Mouse (Mus musculus): ENCODE measurements around the gene Fam160a1. TPM values are rescaled to one million over a fixed set of nuclear protein-coding genes. Genes with fewer than 3 reads are reported as not detected.

Fam160a1 gene
- polyA plus RNA-seq, 1 experiment from 2014 or later: 6.1 TPM

DNA sequence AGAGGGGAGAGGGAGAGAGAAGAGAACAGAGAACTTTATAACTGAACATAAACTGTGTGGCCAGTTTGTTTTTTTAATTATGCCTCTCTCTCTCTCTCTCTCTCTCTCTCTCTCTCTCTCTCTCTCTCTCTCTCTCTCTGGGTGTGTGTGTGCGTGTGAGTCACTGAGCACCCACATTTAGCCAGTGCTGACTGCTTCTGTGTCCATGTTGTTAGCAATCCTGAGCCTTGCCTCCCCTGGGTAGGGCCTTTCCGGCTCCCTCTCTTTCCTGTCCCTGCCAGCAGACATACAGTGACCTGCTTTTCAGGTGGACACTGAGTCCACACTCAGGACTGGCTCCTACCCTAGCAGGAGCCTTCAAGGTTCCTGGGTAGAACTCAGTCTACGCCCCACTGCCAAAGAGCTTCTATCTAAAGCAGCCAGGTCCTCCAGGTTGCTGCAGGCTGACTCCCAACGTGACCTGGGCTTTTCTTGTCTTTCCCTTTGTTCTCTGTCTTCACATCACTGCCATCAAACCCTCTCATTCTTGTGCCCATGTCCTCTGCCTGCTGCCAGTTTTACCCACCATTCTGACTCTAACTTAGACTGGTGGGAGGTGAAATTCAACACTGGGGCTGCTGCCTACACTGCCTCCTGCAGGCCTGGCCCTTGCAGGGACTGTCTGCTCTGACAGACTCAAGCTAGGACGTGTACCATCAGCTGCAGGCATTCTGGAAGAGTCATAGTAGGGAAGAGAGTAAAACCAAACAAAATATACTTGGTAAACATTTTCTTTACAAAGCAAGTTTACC is 83.0 kb downstream of the Fam160a1 start:
- Histone ChIP-seq H3K4me1 (ENCODE audit: insufficient read depth, low read length) (peaks cover 3% of the 10 kb centered on the region; the same call in 1 of the 2 replicates), H3K9ac (replicated peaks; ENCODE audit: low read length) (no peak overlapping the region), H3K4me3 (ENCODE audit: low read length) (no peak overlapping the region), H3K9me3 (ENCODE audit: low read length) (no peaks in the 10 kb centered on the region), H3K27me3 (ENCODE audit: insufficient read depth, low read length) (no peaks in the 10 kb centered on the region), H3K4me2 (replicated peaks; ENCODE audit: low read depth, low read length) (no peak overlapping the region), H3K27ac (ENCODE audit: low read length) (no peak overlapping the region), H3K36me3 (ENCODE audit: insufficient read depth, low read length) (no peaks in the 10 kb centered on the region)
- WGBS: 78% methylated on average over 5 of the region's 5 CpGs
- ATAC-seq (ENCODE audit: low FRiP score, low TSS enrichment): no peak

DNA sequence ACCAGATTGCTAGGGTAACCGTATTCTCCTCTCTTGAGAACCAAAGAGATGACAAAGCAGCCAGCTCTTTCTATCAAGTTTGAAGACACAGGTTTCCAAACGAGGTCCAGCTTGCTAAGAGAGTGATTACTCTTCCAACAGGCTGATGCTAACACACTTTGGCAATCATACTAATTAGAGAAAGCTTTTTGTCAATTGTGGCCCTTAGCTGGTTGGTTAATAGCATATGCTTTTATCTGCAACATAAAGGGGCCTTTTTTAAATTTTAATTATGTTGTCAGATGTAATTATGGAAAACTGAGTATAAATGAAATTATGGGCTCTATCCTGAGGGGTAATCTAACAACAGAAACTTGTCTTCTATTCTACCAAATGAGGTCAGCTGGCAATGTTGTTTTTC is 89.9 kb downstream of the Fam160a1 start:
- Histone ChIP-seq H3K27ac (ENCODE audit: low read length) (no peak overlapping the region), H3K27me3 (ENCODE audit: insufficient read depth, low read length) (no peaks in the 10 kb centered on the region), H3K9ac (replicated peaks; ENCODE audit: low read length) (no peak overlapping the region), H3K4me2 (replicated peaks; ENCODE audit: low read depth, low read length) (no peak overlapping the region), H3K4me1 (ENCODE audit: insufficient read depth, low read length) (no peaks in the 10 kb centered on the region), H3K4me3 (ENCODE audit: low read length) (no peak overlapping the region), H3K36me3 (ENCODE audit: insufficient read depth, low read length) (no peaks in the 10 kb centered on the region), H3K9me3 (ENCODE audit: low read length) (no peaks in the 10 kb centered on the region)
- WGBS: 38% methylated on average over 2 of the region's 2 CpGs
- ATAC-seq (ENCODE audit: low FRiP score, low TSS enrichment): no peak

DNA sequence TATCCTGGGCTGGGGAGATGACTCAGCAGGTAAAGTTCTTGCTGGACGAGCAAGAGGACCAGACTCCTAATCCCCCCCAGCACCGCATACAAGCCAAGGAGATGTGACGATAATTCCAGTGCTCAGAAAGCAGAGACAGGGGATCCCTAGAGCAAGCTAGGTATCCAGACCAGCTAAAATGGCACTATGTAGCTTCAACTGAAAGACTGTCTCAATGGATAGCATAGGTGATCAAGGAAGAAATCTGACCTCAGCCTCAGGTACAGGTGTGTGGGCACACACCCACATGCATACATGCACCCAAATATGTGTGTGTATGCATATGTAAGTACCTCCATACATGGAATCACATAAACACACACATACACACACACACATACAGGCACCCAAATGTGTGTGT is 91.1 kb downstream of the Fam160a1 start:
- 85% methylated on average over 3 of the region's 3 CpGs for WGBS
- no peak overlapping the region for H3K27ac ChIP-seq (ENCODE audit: low read length)
- no peak for ATAC-seq (ENCODE audit: low FRiP score, low TSS enrichment)
- no peak overlapping the region for H3K9ac ChIP-seq (replicated peaks; ENCODE audit: low read length)
- H3K4me2 ChIP-seq (replicated peaks; ENCODE audit: low read depth, low read length): no peak overlapping the region
- H3K9me3 ChIP-seq (ENCODE audit: low read length): no peaks in the 10 kb centered on the region
- no peaks in the 10 kb centered on the region for H3K4me1 ChIP-seq (ENCODE audit: insufficient read depth, low read length)
- no peaks in the 10 kb centered on the region for H3K27me3 ChIP-seq (ENCODE audit: insufficient read depth, low read length)
- H3K4me3 ChIP-seq (ENCODE audit: low read length): no peak overlapping the region
- H3K36me3 ChIP-seq (ENCODE audit: insufficient read depth, low read length): no peaks in the 10 kb centered on the region

DNA sequence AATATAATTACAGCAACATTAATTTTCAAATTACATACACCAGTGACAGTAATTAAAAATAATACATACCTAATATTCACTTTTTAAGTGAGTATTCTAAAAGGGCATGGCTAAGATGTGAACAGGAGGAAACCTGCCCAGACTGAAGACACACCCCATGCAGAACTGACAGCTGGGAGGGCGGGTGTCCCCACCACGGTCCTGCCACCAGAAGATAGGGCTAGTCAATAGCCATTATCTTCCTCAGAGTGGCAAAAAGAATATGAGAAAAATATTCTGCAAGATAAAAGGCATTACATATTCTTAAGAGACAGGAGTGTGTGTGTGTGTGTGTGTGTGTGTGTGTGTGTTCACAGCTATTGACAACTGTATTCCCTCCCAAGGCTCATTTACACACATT is 92.0 kb downstream of the Fam160a1 start:
- no peak overlapping the region for H3K4me3 ChIP-seq (ENCODE audit: low read length)
- H3K4me2 ChIP-seq (replicated peaks; ENCODE audit: low read depth, low read length): no peak overlapping the region
- H3K27me3 ChIP-seq (ENCODE audit: insufficient read depth, low read length): no peaks in the 10 kb centered on the region
- no peaks in the 10 kb centered on the region for H3K36me3 ChIP-seq (ENCODE audit: insufficient read depth, low read length)
- H3K27ac ChIP-seq (ENCODE audit: low read length): no peak overlapping the region
- no peaks in the 10 kb centered on the region for H3K4me1 ChIP-seq (ENCODE audit: insufficient read depth, low read length)
- 64% methylated on average over 2 of the region's 2 CpGs for WGBS
- no peak for ATAC-seq (ENCODE audit: low FRiP score, low TSS enrichment)
- H3K9me3 ChIP-seq (ENCODE audit: low read length): no peaks in the 10 kb centered on the region
- no peak overlapping the region for H3K9ac ChIP-seq (replicated peaks; ENCODE audit: low read length)

DNA sequence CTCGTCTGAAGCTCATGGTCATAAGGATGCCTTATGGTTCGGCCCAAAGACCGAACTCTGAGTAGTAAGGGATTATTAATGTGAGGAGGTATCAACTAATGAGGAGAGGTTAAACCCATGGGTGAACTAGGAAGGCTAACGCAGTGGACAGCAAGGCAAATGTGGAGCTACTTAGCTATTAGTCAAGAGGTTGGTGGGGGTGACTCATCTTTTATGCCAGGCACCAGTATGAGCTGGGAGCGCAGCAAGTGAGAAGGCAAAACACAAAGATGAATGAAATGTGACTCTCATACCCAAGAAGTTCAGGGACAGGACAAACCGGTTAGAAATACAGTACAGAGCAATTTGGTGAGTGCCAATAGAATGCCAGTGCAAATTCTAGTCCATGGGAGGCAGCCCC is 94.5 kb downstream of the Fam160a1 start:
- Histone ChIP-seq H3K4me3 (ENCODE audit: low read length) (no peak overlapping the region), H3K9ac (replicated peaks; ENCODE audit: low read length) (no peak overlapping the region), H3K9me3 (ENCODE audit: low read length) (no peaks in the 10 kb centered on the region), H3K27me3 (ENCODE audit: insufficient read depth, low read length) (no peaks in the 10 kb centered on the region), H3K4me2 (replicated peaks; ENCODE audit: low read depth, low read length) (no peak overlapping the region), H3K36me3 (ENCODE audit: insufficient read depth, low read length) (no peaks in the 10 kb centered on the region), H3K4me1 (ENCODE audit: insufficient read depth, low read length) (no peaks in the 10 kb centered on the region), H3K27ac (ENCODE audit: low read length) (no peak overlapping the region)
- ATAC-seq (ENCODE audit: low FRiP score, low TSS enrichment): no peak
- 87% methylated on average over 6 of the region's 6 CpGs for WGBS

DNA sequence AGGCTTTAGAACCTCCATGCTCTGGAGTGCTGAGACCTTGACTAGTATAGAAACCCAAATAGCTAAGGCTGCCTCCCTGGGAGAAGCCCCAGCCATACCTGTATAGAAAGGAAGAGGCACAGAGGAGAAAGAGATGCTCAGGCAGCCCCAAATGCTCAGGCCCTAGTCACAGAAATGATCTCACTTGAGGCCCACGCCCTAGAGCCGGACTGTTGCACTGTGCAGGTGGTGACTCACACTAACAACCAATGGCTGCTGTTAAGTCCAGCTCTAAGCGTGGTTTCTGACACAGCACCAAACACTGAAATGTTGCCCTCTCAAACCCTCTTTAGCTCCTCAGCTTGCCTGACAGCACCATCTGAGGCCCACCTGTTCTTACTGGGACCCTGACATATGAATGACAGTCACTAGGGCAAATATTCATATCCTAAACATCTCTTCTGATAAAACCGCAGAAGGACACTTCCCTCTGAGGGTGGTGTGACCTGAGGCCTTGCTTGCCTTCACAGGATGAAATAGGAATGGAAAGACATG is 101.3 kb downstream of the Fam160a1 start:
- H3K4me3 ChIP-seq (ENCODE audit: low read length): no peak overlapping the region
- WGBS: 86% methylated on average over 4 of the region's 4 CpGs
- H3K36me3 ChIP-seq (ENCODE audit: insufficient read depth, low read length): no peaks in the 10 kb centered on the region
- H3K27ac ChIP-seq (ENCODE audit: low read length): no peak overlapping the region
- H3K4me1 ChIP-seq (ENCODE audit: insufficient read depth, low read length): no peaks in the 10 kb centered on the region
- H3K27me3 ChIP-seq (ENCODE audit: insufficient read depth, low read length): no peaks in the 10 kb centered on the region
- H3K9me3 ChIP-seq (ENCODE audit: low read length): no peaks in the 10 kb centered on the region
- no peak for ATAC-seq (ENCODE audit: low FRiP score, low TSS enrichment)
- no peak overlapping the region for H3K4me2 ChIP-seq (replicated peaks; ENCODE audit: low read depth, low read length)
- no peak overlapping the region for H3K9ac ChIP-seq (replicated peaks; ENCODE audit: low read length)

DNA sequence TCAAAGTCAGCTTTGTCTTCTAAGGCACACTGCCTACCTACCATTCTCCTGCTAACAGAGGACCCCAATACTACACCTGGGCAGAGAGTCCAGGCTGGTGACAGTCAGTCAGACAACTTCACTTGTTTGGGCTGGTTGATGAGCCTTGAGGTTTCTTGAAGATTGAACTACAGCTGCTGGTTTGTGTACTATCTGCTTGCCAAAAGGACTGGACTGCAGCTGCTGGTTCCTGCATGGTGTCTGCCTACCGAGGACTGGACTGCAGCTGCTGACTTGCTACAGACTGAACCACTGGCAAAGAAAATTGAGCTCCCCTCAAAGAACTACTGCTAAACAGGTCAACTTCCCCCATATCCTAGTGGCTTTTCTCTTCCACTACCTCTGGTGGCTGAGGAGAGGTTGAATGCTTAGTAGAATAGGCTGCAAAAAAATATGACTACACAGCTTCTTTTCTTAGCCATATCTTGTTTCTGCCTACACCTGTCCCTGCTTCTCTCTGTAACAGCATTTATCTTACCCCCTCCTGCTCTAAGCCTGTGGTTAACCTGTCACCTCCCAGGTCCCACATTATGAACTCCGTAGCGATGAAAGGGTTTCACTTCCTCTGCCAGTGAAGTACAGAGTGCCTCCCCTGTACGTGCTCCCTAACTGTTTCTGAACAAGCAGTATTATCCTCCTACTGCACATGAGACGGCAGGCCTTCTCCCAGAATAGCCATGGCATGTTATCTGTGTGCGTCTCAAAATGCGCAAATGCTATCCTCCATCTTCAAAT is 103.0 kb downstream of the Fam160a1 start:
- Histone ChIP-seq H3K36me3 (ENCODE audit: insufficient read depth, low read length) (no peaks in the 10 kb centered on the region), H3K27me3 (ENCODE audit: insufficient read depth, low read length) (no peaks in the 10 kb centered on the region), H3K9ac (replicated peaks; ENCODE audit: low read length) (no peak overlapping the region), H3K27ac (ENCODE audit: low read length) (no peak overlapping the region), H3K4me1 (ENCODE audit: insufficient read depth, low read length) (no peaks in the 10 kb centered on the region), H3K4me3 (ENCODE audit: low read length) (no peak overlapping the region), H3K9me3 (ENCODE audit: low read length) (no peaks in the 10 kb centered on the region), H3K4me2 (replicated peaks; ENCODE audit: low read depth, low read length) (no peak overlapping the region)
- 84% methylated on average over 7 of the region's 7 CpGs for WGBS
- ATAC-seq (ENCODE audit: low FRiP score, low TSS enrichment): no peak

DNA sequence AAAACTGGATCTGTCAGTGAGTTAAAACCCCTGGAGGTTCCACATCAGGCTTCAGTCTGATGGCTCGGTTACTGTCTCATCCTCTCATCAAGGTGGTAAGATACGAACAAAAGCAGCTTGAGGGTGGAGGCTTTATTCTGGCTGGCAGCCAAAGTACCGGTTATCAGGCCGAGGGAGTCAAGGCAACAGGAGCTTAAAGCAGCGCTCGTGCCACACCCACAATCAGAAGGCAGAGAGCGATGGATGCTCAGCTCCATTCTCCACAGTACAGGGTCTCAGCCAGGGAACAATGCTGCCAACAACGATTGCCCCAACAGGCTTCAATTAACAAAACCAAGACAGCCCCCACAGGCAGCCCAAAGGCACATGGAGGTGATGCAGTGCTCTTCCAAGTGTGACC is 106.4 kb downstream of the Fam160a1 start:
- Histone ChIP-seq H3K9me3 (ENCODE audit: low read length) (no peaks in the 10 kb centered on the region), H3K27ac (ENCODE audit: low read length) (no peak overlapping the region), H3K4me3 (ENCODE audit: low read length) (no peak overlapping the region), H3K27me3 (ENCODE audit: insufficient read depth, low read length) (no peaks in the 10 kb centered on the region), H3K4me2 (replicated peaks; ENCODE audit: low read depth, low read length) (no peak overlapping the region), H3K36me3 (ENCODE audit: insufficient read depth, low read length) (no peaks in the 10 kb centered on the region), H3K9ac (replicated peaks; ENCODE audit: low read length) (no peak overlapping the region), H3K4me1 (ENCODE audit: insufficient read depth, low read length) (no peaks in the 10 kb centered on the region)
- ATAC-seq (ENCODE audit: low FRiP score, low TSS enrichment): no peak
- 57% methylated on average over 8 of the region's 8 CpGs for WGBS

DNA sequence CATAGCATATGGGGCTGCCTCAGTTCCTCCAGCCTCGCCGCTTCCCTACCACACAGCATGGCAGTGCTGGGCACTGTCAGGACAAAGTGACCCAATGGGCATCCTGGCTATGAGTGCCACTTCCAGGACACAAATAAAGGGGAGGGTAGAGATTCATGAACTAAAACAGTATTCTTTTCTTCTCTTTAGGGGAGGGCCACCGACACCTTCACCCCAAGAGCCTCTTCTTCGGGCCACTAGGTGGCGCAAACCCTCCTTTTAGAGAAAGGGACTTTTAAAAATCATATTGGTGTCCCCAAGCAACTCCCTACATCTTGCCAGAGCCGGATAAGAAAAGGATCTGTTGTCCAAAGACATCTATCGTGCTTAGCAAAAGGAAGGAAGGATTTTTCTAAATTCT is 109.7 kb downstream of the Fam160a1 start:
- WGBS: 37% methylated on average over 7 of the region's 7 CpGs
- ATAC-seq (ENCODE audit: low FRiP score, low TSS enrichment): no peak; the same call in 1 of the 2 replicates
- H3K9me3 ChIP-seq (ENCODE audit: low read length): no peaks in the 10 kb centered on the region
- no peaks in the 10 kb centered on the region for H3K36me3 ChIP-seq (ENCODE audit: insufficient read depth, low read length)
- no peak overlapping the region for H3K9ac ChIP-seq (replicated peaks; ENCODE audit: low read length)
- H3K4me3 ChIP-seq (ENCODE audit: low read length): no peak overlapping the region
- no peak overlapping the region for H3K4me2 ChIP-seq (replicated peaks; ENCODE audit: low read depth, low read length)
- H3K27me3 ChIP-seq (ENCODE audit: insufficient read depth, low read length): no peaks in the 10 kb centered on the region
- H3K27ac ChIP-seq (ENCODE audit: low read length): no peak overlapping the region
- no peaks in the 10 kb centered on the region for H3K4me1 ChIP-seq (ENCODE audit: insufficient read depth, low read length)
